Mouse (Mus musculus) MEL (cell line): ENCODE measurements at regions not wholly inside any gene's neighbourhood (a gene's known extent, or its start where the extent isn't known, plus 50 kb on each side); places are given as distances from the start of the nearest gene placed in this dataset.

Experiments used
- CTCF ChIP-seq, 3 experiments: IDR thresholded peaks in 2 of 3; conservative IDR thresholded peaks in 1 of 3; 2 replicates each; pipeline ENCODE4 v1.5.1; 2011 to 2012; ENCODE audit warnings: low read length in 3 of 3, low read depth in 2 of 3, mild to moderate bottlenecking in 2 of 3, improper control_type of control experiment in 1 of 3, inconsistent platforms in 1 of 3, mixed read lengths in 1 of 3, moderate library complexity in 1 of 3; ENCODE audit not compliant: control insufficient read depth in 1 of 3, insufficient read depth in 1 of 3, poor library complexity in 1 of 3, severe bottlenecking in 1 of 3
- EP300 ChIP-seq, 2 experiments: IDR thresholded peaks; 2 replicates each; pipeline ENCODE4 v1.6.1; 2011; ENCODE audit warnings: improper control_type of control experiment in 2 of 2, low read length in 2 of 2, low read depth in 1 of 2, mild to moderate bottlenecking in 1 of 2
- JUND ChIP-seq: IDR thresholded peaks from 2 replicates; pipeline ENCODE4 v1.6.1; 2011; ENCODE audit warnings: low read depth, mild to moderate bottlenecking, improper control_type of control experiment, low read length
- KAT2A ChIP-seq: conservative IDR thresholded peaks from 2 replicates; pipeline ENCODE4 v1.6.1; 2012; ENCODE audit warnings: low read depth, low read length, improper control_type of control experiment, inconsistent platforms
- MAFK ChIP-seq: IDR thresholded peaks from 2 replicates; pipeline ENCODE4 v1.6.1; 2011; ENCODE audit warnings: low read depth, mild to moderate bottlenecking, low read length, improper control_type of control experiment, borderline replicate concordance
- MAX ChIP-seq: IDR thresholded peaks from 2 replicates; pipeline ENCODE4 v1.6.1; 2011; ENCODE audit warnings: low read length, improper control_type of control experiment
- MXI1 ChIP-seq: IDR thresholded peaks from 2 replicates; pipeline ENCODE4 v1.6.1; 2011; ENCODE audit warnings: mild to moderate bottlenecking, low read depth, low read length, improper control_type of control experiment
- NRF1 ChIP-seq: IDR thresholded peaks from 2 replicates; pipeline ENCODE4 v1.6.1; 2014; ENCODE audit warnings: low read depth, mild to moderate bottlenecking, inconsistent platforms, low read length, improper control_type of control experiment, moderate library complexity; ENCODE audit not compliant: poor library complexity, insufficient read depth, severe bottlenecking
- POLR2A ChIP-seq, 2 experiments: IDR thresholded peaks; 2 replicates each; pipeline ENCODE4 v1.6.1; 2011 to 2012; ENCODE audit warnings: low read length in 2 of 2, mild to moderate bottlenecking in 2 of 2, control low read depth in 1 of 2, improper control_type of control experiment in 1 of 2, low read depth in 1 of 2, moderate library complexity in 1 of 2; ENCODE audit not compliant: control insufficient read depth in 1 of 2, insufficient read depth in 1 of 2, poor library complexity in 1 of 2
- POLR2AphosphoS5 ChIP-seq: IDR thresholded peaks from 2 replicates; pipeline ENCODE4 v1.6.1; 2012; ENCODE audit warnings: low read depth, borderline replicate concordance, mild to moderate bottlenecking, inconsistent platforms, low read length, moderate library complexity, mixed read lengths
- SIN3A ChIP-seq: IDR thresholded peaks from 2 replicates; pipeline ENCODE4 v1.6.1; 2012; ENCODE audit warnings: low read length, improper control_type of control experiment, inconsistent platforms
- USF1 ChIP-seq: IDR thresholded peaks from 2 replicates; pipeline ENCODE4 v1.6.1; 2014; ENCODE audit warnings: low read depth, mild to moderate bottlenecking, inconsistent platforms, low read length, improper control_type of control experiment, moderate library complexity
- ZMIZ1 ChIP-seq: IDR thresholded peaks from 2 replicates; pipeline ENCODE4 v1.6.1; 2012; ENCODE audit warnings: low read depth, mild to moderate bottlenecking, inconsistent platforms, low read length, improper control_type of control experiment, moderate library complexity

GRCm38 (mm10) chr11:7592010-7592409, 378.3 kb upstream of the Igfbp3 start:
- TF ChIP-seq KAT2A (no peak), SIN3A (no peak), ZMIZ1 (no peak), CTCF (IDR thresholded peaks at IDR 0.05 in 2 of 3, conservative IDR thresholded peaks at IDR 0.05 in 1 of 3; ENCODE audit: control insufficient read depth in 1 of 3, insufficient read depth in 1 of 3, low read depth in 2 of 3, low read length in 3 of 3, poor library complexity in 1 of 3, severe bottlenecking in 1 of 3) (no peak), MXI1 (no peak), MAX (no peak), EP300 (IDR thresholded peaks at IDR 0.05; ENCODE audit: low read depth in 1 of 2, low read length in 2 of 2) (no peak), NRF1 (no peak), MAFK (no peak), JUND (no peak), USF1 (no peak), POLR2A (IDR thresholded peaks at IDR 0.05; ENCODE audit: control insufficient read depth in 1 of 2, insufficient read depth in 1 of 2, low read depth in 1 of 2, low read length in 2 of 2, poor library complexity in 1 of 2) (no peak), POLR2AphosphoS5 (no peak)
